Mouse (Mus musculus) lung, postnatal 0 days (tissue): ENCODE measurements around the gene Negr1.

Experiments used
- CTCF ChIP-seq: IDR thresholded peaks from 2 replicates; pipeline ENCODE4 v1.5.1; 2016; ENCODE audit warnings: antibody characterized with exemption, mild to moderate bottlenecking
- EP300 ChIP-seq: IDR thresholded peaks from 2 replicates; pipeline ENCODE4 v1.6.1; 2016; ENCODE audit warnings: antibody characterized with exemption, mild to moderate bottlenecking, control low read depth

GRCm38 (mm10) chr3:157206752-157207151, 645.2 kb downstream of the Negr1 start:
- TF ChIP-seq EP300 (no peak), CTCF (no peak)
